ENCODE assay signal across 12 mouse cellular contexts in genomic region chr9:107607036-107607435, GRCm38 (mm10). TPM values are rescaled to one million over a fixed set of nuclear protein-coding genes. Genes with fewer than 3 reads are reported as not detected.
DNase-seq lines count a peak whose midpoint lies in the region; ATAC-seq and TF ChIP-seq lines count a peak whose summit lies in the region.
"Had no signal": no experiment of that assay in that cellular context is flagged by ENCODE, and none has a peak within 500 bp of the region (broad histone marks: within the 10 kb centered on the region; RNA-seq: fewer than 3 reads in every experiment).

No protein-coding gene starts in this region.

- H3K9ac ChIP-seq in kidney, postnatal 0 days (ENCODE audit: low read depth, low read length), result peak overlapping the region; percentile 48; the same call in 1 of the 2 replicates
- no peak overlapping the region; the same call in 1 of the 2 replicates for H3K9ac ChIP-seq in embryonic facial prominence, embryonic 11.5 days (replicated peaks; ENCODE audit: low read length)
- H3K9ac ChIP-seq in limb, embryonic 13.5 days, result peak overlapping the region; percentile 62

- no peaks in the 10 kb centered on the region for H3K36me3 ChIP-seq in kidney, postnatal 0 days (ENCODE audit: insufficient read depth, low read length)
- H3K36me3 ChIP-seq in embryonic facial prominence, embryonic 11.5 days (replicated peaks; ENCODE audit: control insufficient read depth, insufficient read depth, low read depth, low read length), result no peaks in the 10 kb centered on the region
- no peaks in the 10 kb centered on the region for H3K36me3 ChIP-seq in limb, embryonic 13.5 days

- H3K27me3 ChIP-seq in kidney, postnatal 0 days (ENCODE audit: insufficient read depth, low read length), result no peaks in the 10 kb centered on the region
- H3K27me3 ChIP-seq in embryonic facial prominence, embryonic 11.5 days (ENCODE audit: control insufficient read depth, insufficient read depth, low read length), result no peaks in the 10 kb centered on the region
- H3K27me3 ChIP-seq in limb, embryonic 13.5 days, result no peaks in the 10 kb centered on the region

- no peak for DNase-seq in gastrocnemius, adult 2 months
- no peak for DNase-seq in gastrocnemius, postnatal 14 days
- no peak for DNase-seq in kidney, postnatal 0 days (ENCODE audit: low spot score)
- DNase-seq in kidney, adult 9 months, result no peak
- DNase-seq in embryonic facial prominence, embryonic 11.5 days (ENCODE audit: low spot score), result no peak
- DNase-seq in urinary bladder, postnatal 36 days (ENCODE audit: low spot score in 2 of 2), result no peak
- DNase-seq: adrenal gland, postnatal 36 days; B cell, adult 2 months; cerebellum, postnatal 10 days had no signal

- 56% methylated on average over 2 of the region's 2 CpGs for WGBS in kidney, postnatal 0 days
- WGBS in embryonic facial prominence, embryonic 11.5 days, result 72% methylated on average over 2 of the region's 2 CpGs
- 65% methylated on average over 2 of the region's 2 CpGs for WGBS in limb, embryonic 13.5 days

- peak overlapping the region; percentile 76 for H3K4me3 ChIP-seq in gastrocnemius, adult 2 months
- H3K4me3 ChIP-seq in kidney, postnatal 0 days (replicated peaks; ENCODE audit: low read depth, low read length), result peak overlapping the region; percentile 13
- H3K4me3 ChIP-seq in embryonic facial prominence, embryonic 11.5 days (ENCODE audit: low read depth, low read length), result no peak overlapping the region
- peak overlapping the region; percentile 33 for H3K4me3 ChIP-seq in limb, embryonic 13.5 days
- H3K4me3 ChIP-seq: layer of hippocampus, adult 2 months had no signal

- H3K27ac ChIP-seq in gastrocnemius, adult 2 months, result peak overlapping the region; percentile 99
- H3K27ac ChIP-seq in kidney, postnatal 0 days, result peak overlapping the region; percentile 85
- no peak overlapping the region for H3K27ac ChIP-seq in embryonic facial prominence, embryonic 11.5 days (replicated peaks; ENCODE audit: low read depth, low read length)
- H3K27ac ChIP-seq in limb, embryonic 13.5 days, result peak overlapping the region; percentile 67

- H3K9me3 ChIP-seq in kidney, postnatal 0 days (replicated peaks; ENCODE audit: low read length), result no peaks in the 10 kb centered on the region
- H3K9me3 ChIP-seq in embryonic facial prominence, embryonic 11.5 days (replicated peaks; ENCODE audit: control insufficient read depth, low read length), result no peaks in the 10 kb centered on the region
- no peaks in the 10 kb centered on the region for H3K9me3 ChIP-seq in limb, embryonic 13.5 days

- peak overlapping the region; percentile 50 for H3K4me2 ChIP-seq in kidney, postnatal 0 days (ENCODE audit: low read length)
- 0 out of 2 replicates have a peak overlapping the region, but pooled peaks have one; percentile 10 for H3K4me2 ChIP-seq in embryonic facial prominence, embryonic 11.5 days (ENCODE audit: low read depth, low read length)
- H3K4me2 ChIP-seq in limb, embryonic 13.5 days (replicated peaks), result peak overlapping the region; percentile 63

- intact Hi-C loops in gastrocnemius, adult 2 months (cut with DNase I), result no loop called here
- intact Hi-C loops in gastrocnemius, postnatal 14 days (cut with DNase I; ENCODE audit: low total_unique reads), result no loop called here

- no peak for ATAC-seq in kidney, postnatal 0 days (replicated peaks; ENCODE audit: low FRiP score, low read depth)
- no peak for ATAC-seq in embryonic facial prominence, embryonic 11.5 days (replicated peaks; ENCODE audit: insufficient number of reproducible peaks, low FRiP score, low TSS enrichment, low read depth)
- no peak for ATAC-seq in limb, embryonic 13.5 days (ENCODE audit: low FRiP score, low read depth)
- ATAC-seq in activated CD4-positive, CD25-positive, alpha-beta regulatory T cell, adult 4 months, result no peak

- H3K4me1 ChIP-seq in kidney, postnatal 0 days (replicated peaks; ENCODE audit: insufficient read depth, low read length), result peaks cover 57% of the 10 kb centered on the region
- peaks cover 13% of the 10 kb centered on the region for H3K4me1 ChIP-seq in embryonic facial prominence, embryonic 11.5 days (ENCODE audit: control insufficient read depth, insufficient read depth, low read length)
- H3K4me1 ChIP-seq in limb, embryonic 13.5 days, result peaks cover 93% of the 10 kb centered on the region

- no peak for TF ChIP-seq CTCF in gastrocnemius, adult 2 months (IDR thresholded peaks at IDR 0.05)
- TF ChIP-seq CTCF in kidney, postnatal 0 days (IDR thresholded peaks at IDR 0.05; ENCODE audit: low read depth), result no peak

RNA-seq across cellular contexts. Expression of gene Sema3b, which starts 2.0 kb away (rescaled TPM):
- 10 to 100 TPM; 11.2 to 17.9 TPM for total RNA-seq in gastrocnemius, adult 2 months (2021)
- total RNA-seq in gastrocnemius, postnatal 14 days (2021), result 10 to 100 TPM; 27.6 to 35.2 TPM
- 30.5 and 33.3 TPM in 2 replicates for polyA plus RNA-seq in kidney, postnatal 0 days (2015; fragmentation: Nextera tagmentation; extraction: Ambion mirVana)
- 1.1 and 1.3 TPM in 2 replicates for polyA plus RNA-seq in embryonic facial prominence, embryonic 11.5 days (2014; fragmentation: Nextera tagmentation; extraction: Ambion mirVana)
- 8.0 and 8.6 TPM in 2 replicates for polyA plus RNA-seq in limb, embryonic 13.5 days (2015; fragmentation: Nextera tagmentation; extraction: Ambion mirVana)
- not detected for polyA plus RNA-seq in activated CD4-positive, CD25-positive, alpha-beta regulatory T cell, adult 4 months (2017; shearing (Covaris generic))

RNA-seq across cellular contexts. Expression of gene Ifrd2, which starts 19.6 kb away (rescaled TPM):
- 10 to 100 TPM; 48.5 to 50.4 TPM for total RNA-seq in gastrocnemius, adult 2 months (2021)
- total RNA-seq in gastrocnemius, postnatal 14 days (2021), result 10 to 100 TPM; 33.5 to 42.7 TPM
- polyA plus RNA-seq in kidney, postnatal 0 days (2015; fragmentation: Nextera tagmentation; extraction: Ambion mirVana), result 28.9 and 29.9 TPM in 2 replicates
- 42.3 and 42.9 TPM in 2 replicates for polyA plus RNA-seq in embryonic facial prominence, embryonic 11.5 days (2014; fragmentation: Nextera tagmentation; extraction: Ambion mirVana)
- polyA plus RNA-seq in limb, embryonic 13.5 days (2015; fragmentation: Nextera tagmentation; extraction: Ambion mirVana), result 44.3 and 49.5 TPM in 2 replicates
- 10 to 100 TPM; 28.7 to 33.8 TPM for polyA plus RNA-seq in activated CD4-positive, CD25-positive, alpha-beta regulatory T cell, adult 4 months (2017; shearing (Covaris generic))

RNA-seq across cellular contexts. Expression of gene Hyal3, which starts 26.4 kb away (rescaled TPM):
- total RNA-seq in gastrocnemius, adult 2 months (2021), result under 1 TPM; 0.22 to 0.33 TPM
- under 1 TPM; 0.23 to 0.49 TPM for total RNA-seq in gastrocnemius, postnatal 14 days (2021)
- 1.3 and 2.0 TPM in 2 replicates for polyA plus RNA-seq in kidney, postnatal 0 days (2015; fragmentation: Nextera tagmentation; extraction: Ambion mirVana)
- 0.66 TPM in 2 replicates for polyA plus RNA-seq in embryonic facial prominence, embryonic 11.5 days (2014; fragmentation: Nextera tagmentation; extraction: Ambion mirVana)
- polyA plus RNA-seq in limb, embryonic 13.5 days (2015; fragmentation: Nextera tagmentation; extraction: Ambion mirVana), result 1.5 and 1.7 TPM in 2 replicates
- polyA plus RNA-seq in activated CD4-positive, CD25-positive, alpha-beta regulatory T cell, adult 4 months (2017; shearing (Covaris generic)), result under 1 TPM; 0.25 to 0.90 TPM

RNA-seq across cellular contexts. Expression of gene Gnai2, which starts 28.1 kb away (rescaled TPM):
- 10 to 100 TPM; 59.9 to 77.7 TPM for total RNA-seq in gastrocnemius, adult 2 months (2021)
- 100 to 1,000 TPM; 139 to 152 TPM for total RNA-seq in gastrocnemius, postnatal 14 days (2021)
- polyA plus RNA-seq in kidney, postnatal 0 days (2015; fragmentation: Nextera tagmentation; extraction: Ambion mirVana), result 351 and 359 TPM in 2 replicates
- 369 and 379 TPM in 2 replicates for polyA plus RNA-seq in embryonic facial prominence, embryonic 11.5 days (2014; fragmentation: Nextera tagmentation; extraction: Ambion mirVana)
- 383 and 392 TPM in 2 replicates for polyA plus RNA-seq in limb, embryonic 13.5 days (2015; fragmentation: Nextera tagmentation; extraction: Ambion mirVana)
- polyA plus RNA-seq in activated CD4-positive, CD25-positive, alpha-beta regulatory T cell, adult 4 months (2017; shearing (Covaris generic)), result 100 to 1,000 TPM; 176 to 181 TPM

RNA-seq across cellular contexts. Expression of gene Naa80, which starts 28.3 kb away (rescaled TPM):
- total RNA-seq in gastrocnemius, adult 2 months (2021), result 10 to 100 TPM; 11.8 to 14.7 TPM
- 10 to 100 TPM; 12.0 TPM for total RNA-seq in gastrocnemius, postnatal 14 days (2021)
- 20.3 and 22.3 TPM in 2 replicates for polyA plus RNA-seq in kidney, postnatal 0 days (2015; fragmentation: Nextera tagmentation; extraction: Ambion mirVana)
- polyA plus RNA-seq in embryonic facial prominence, embryonic 11.5 days (2014; fragmentation: Nextera tagmentation; extraction: Ambion mirVana), result 11.8 and 14.2 TPM in 2 replicates
- polyA plus RNA-seq in limb, embryonic 13.5 days (2015; fragmentation: Nextera tagmentation; extraction: Ambion mirVana), result 18.4 and 19.6 TPM in 2 replicates
- polyA plus RNA-seq in activated CD4-positive, CD25-positive, alpha-beta regulatory T cell, adult 4 months (2017; shearing (Covaris generic)), result 10 to 100 TPM; 16.6 to 21.7 TPM

Comparison
In these comparisons a context has a peak if more than half of its experiments do, and no peak if none do; other contexts are left out.
1. H3K4me2 ChIP-seq: peak in every context shown above with its lines; median percentile 63 in limb, embryonic 13.5 days; 50 in kidney, postnatal 0 days; 10 in embryonic facial prominence, embryonic 11.5 days.